Mouse (Mus musculus) megakaryocyte-erythroid progenitor cell, adult 5-6 weeks (primary cell): ENCODE results near the gene Smtn. TPM values are rescaled to one million over a fixed set of nuclear protein-coding genes. Genes with fewer than 3 reads are reported as not detected.

Experiments
- ATAC-seq: replicated peaks from 2 replicates; pipeline ENCODE4 v1.8.0; 2016; ENCODE audit warnings: mild to moderate bottlenecking, inconsistent platforms; ENCODE audit not compliant: severe bottlenecking, poor library complexity, low FRiP score, low TSS enrichment
- total RNA-seq, 2 experiments: library from RNA; stranded (forward) in 1 of 2; stranded (reverse) in 1 of 2; fragments of 200-1000, 215-1000 nt in 1 of 2; fragments of >200 nt in 1 of 2; fragmentation: Nextera tagmentation in 1 of 2; gene quantifications; 2 replicates each; pipeline ENCODE4 v1.2.3; 2014 to 2017

Smtn gene
- total RNA-seq, 2 experiments from 2014 or later: 1.3 to 4.1 TPM

GRCm38 (mm10) chr11:3530731-3531130 lies 9.7 kb downstream of the Smtn start:
- no peak for ATAC-seq

GRCm38 (mm10) chr11:3529476-3530252 lies 10.7 kb downstream of the Smtn start:
- no peak for ATAC-seq

GRCm38 (mm10) chr11:3528208-3528607 lies 12.2 kb downstream of the Smtn start:
- no peak for ATAC-seq

GRCm38 (mm10) chr11:3527766-3528165 lies 12.6 kb downstream of the Smtn start:
- ATAC-seq: no peak

GRCm38 (mm10) chr11:3526979-3527738 lies 13.3 kb downstream of the Smtn start:
- ATAC-seq: no peak

- no peak for ATAC-seq
Measured at GRCm38 (mm10) chr11:3526207-3526606, 14.2 kb downstream of the Smtn start.

- no peak for ATAC-seq
Measured at GRCm38 (mm10) chr11:3525560-3525959, 14.9 kb downstream of the Smtn start.

GRCm38 (mm10) chr11:3523840-3524582 lies 16.4 kb downstream of the Smtn start:
- ATAC-seq: no peak

- no peak for ATAC-seq
Measured at GRCm38 (mm10) chr11:3522285-3523000, 18.0 kb downstream of the Smtn start.

GRCm38 (mm10) chr11:3521339-3522224 lies 18.8 kb downstream of the Smtn start:
- ATAC-seq: no peak

- no peak for ATAC-seq
Measured at GRCm38 (mm10) chr11:3520919-3521318, 19.5 kb downstream of the Smtn start.

GRCm38 (mm10) chr11:3519756-3520398 lies 20.5 kb downstream of the Smtn start:
- no peak for ATAC-seq

- ATAC-seq: no peak
Measured at GRCm38 (mm10) chr11:3519051-3519726, 21.2 kb downstream of the Smtn start.

- ATAC-seq: no peak
Measured at GRCm38 (mm10) chr11:3517846-3518732, 22.3 kb downstream of the Smtn start.

GRCm38 (mm10) chr11:3516859-3517845 lies 23.3 kb downstream of the Smtn start:
- ATAC-seq: peak; percentile 40
